ENCODE assay signal across 8 mouse cellular contexts in genomic region chr11:59228122-59228953, GRCm38 (mm10). TPM values are rescaled to one million over a fixed set of nuclear protein-coding genes. Genes with fewer than 3 reads are reported as not detected.
A peak's percentile ranks its signal among the peaks of the same experiment; 100 is the strongest.
DNase-seq lines count a peak whose midpoint lies in the region; ATAC-seq lines count a peak whose summit lies in the region.

Gene Arf1, minus strand, starts transcription at chr11:59228270.

- ATAC-seq in forebrain, embryonic 11.5 days (replicated peaks; ENCODE audit: low FRiP score): peak; percentile 95
- peak; percentile 97 for ATAC-seq in heart, embryonic 16.5 days (replicated peaks; ENCODE audit: extremely low read depth, insufficient read depth, low FRiP score)
- ATAC-seq in liver, embryonic 15.5 days (ENCODE audit: insufficient read depth): peak; percentile 95
- peak; percentile 95 for ATAC-seq in neural tube, embryonic 12.5 days (ENCODE audit: low FRiP score, low read depth)

- 4% methylated on average over 56 of the region's 59 CpGs for WGBS in forebrain, embryonic 11.5 days
- WGBS in heart, embryonic 16.5 days: 4% methylated on average over 59 of the region's 59 CpGs
- WGBS in liver, embryonic 15.5 days (ENCODE audit: insufficient replicate concordance): 4% methylated on average over 48 of the region's 59 CpGs
- WGBS in neural tube, embryonic 12.5 days: 4% methylated on average over 59 of the region's 59 CpGs

- H3K36me3 ChIP-seq in forebrain, embryonic 11.5 days (ENCODE audit: control insufficient read depth, insufficient read depth, low read length): no peaks in the 10 kb centered on the region
- H3K36me3 ChIP-seq in heart, embryonic 16.5 days (ENCODE audit: control insufficient read depth, insufficient read depth): no peaks in the 10 kb centered on the region; the same call in 1 of the 2 replicates
- peaks cover 7% of the 10 kb centered on the region for H3K36me3 ChIP-seq in liver, embryonic 15.5 days (replicated peaks)
- peaks cover 4% of the 10 kb centered on the region; the same call in 1 of the 2 replicates for H3K36me3 ChIP-seq in neural tube, embryonic 12.5 days

- peak within 1 kb of the TSS; percentile 89 for H3K27ac ChIP-seq in forebrain, embryonic 11.5 days (ENCODE audit: low read depth, low read length)
- peak within 1 kb of the TSS; percentile 96 for H3K27ac ChIP-seq in heart, embryonic 16.5 days (ENCODE audit: low read length)
- peak within 1 kb of the TSS; percentile 90 for H3K27ac ChIP-seq in liver, embryonic 15.5 days (replicated peaks)
- peak within 1 kb of the TSS; percentile 89 for H3K27ac ChIP-seq in neural tube, embryonic 12.5 days

- DNase-seq in CD8-positive naive resting alpha-beta T cell, adult 2 months (ENCODE audit: low read depth in 2 of 2, low spot score in 2 of 2): peak; percentile 94 to 96
- peak; percentile 93 for DNase-seq in c-Kit-positive CD71-negative TER-119-negative erythroid progenitor cells, embryonic 14.5 days (ENCODE audit: low read depth)
- DNase-seq in forebrain, embryonic 11.5 days (ENCODE audit: low spot score): peak; percentile 97
- DNase-seq in kidney, postnatal 36 days: peak; percentile 97 to 99
- DNase-seq in telencephalon, adult 2 months (ENCODE audit: low read depth, low spot score): peak; percentile 91

- H3K4me2 ChIP-seq in forebrain, embryonic 11.5 days (ENCODE audit: low read depth, low read length, severe bottlenecking): peak within 1 kb of the TSS; percentile 89
- H3K4me2 ChIP-seq in heart, embryonic 16.5 days (ENCODE audit: low read depth, low read length): peak within 1 kb of the TSS; percentile 73
- peak within 1 kb of the TSS; percentile 86 for H3K4me2 ChIP-seq in liver, embryonic 15.5 days
- H3K4me2 ChIP-seq in neural tube, embryonic 12.5 days (replicated peaks): peak within 1 kb of the TSS; percentile 91

- no peaks in the 10 kb centered on the region for H3K27me3 ChIP-seq in forebrain, embryonic 11.5 days (ENCODE audit: control insufficient read depth, insufficient read depth, low read length)
- H3K27me3 ChIP-seq in heart, embryonic 16.5 days (ENCODE audit: control insufficient read depth, insufficient read depth, low read length): no peaks in the 10 kb centered on the region
- peaks cover 19% of the 10 kb centered on the region for H3K27me3 ChIP-seq in liver, embryonic 15.5 days
- H3K27me3 ChIP-seq in neural tube, embryonic 12.5 days (replicated peaks): no peaks in the 10 kb centered on the region

- peak within 1 kb of the TSS; percentile 98 for H3K9ac ChIP-seq in forebrain, embryonic 11.5 days (ENCODE audit: low read length)
- H3K9ac ChIP-seq in heart, embryonic 16.5 days (ENCODE audit: low read length): peak within 1 kb of the TSS; percentile 100
- peak within 1 kb of the TSS; percentile 100 for H3K9ac ChIP-seq in liver, embryonic 15.5 days
- peak within 1 kb of the TSS; percentile 97 for H3K9ac ChIP-seq in neural tube, embryonic 12.5 days

- H3K4me3 ChIP-seq in forebrain, embryonic 11.5 days (ENCODE audit: low read depth, low read length): peak within 1 kb of the TSS; percentile 100
- H3K4me3 ChIP-seq in heart, embryonic 16.5 days (ENCODE audit: low read length): peak within 1 kb of the TSS; percentile 100
- H3K4me3 ChIP-seq in liver, embryonic 15.5 days (replicated peaks): peak within 1 kb of the TSS; percentile 97
- peak within 1 kb of the TSS; percentile 100 for H3K4me3 ChIP-seq in neural tube, embryonic 12.5 days

- no peaks in the 10 kb centered on the region for H3K9me3 ChIP-seq in forebrain, embryonic 11.5 days (ENCODE audit: control insufficient read depth, low read length)
- H3K9me3 ChIP-seq in heart, embryonic 16.5 days (replicated peaks; ENCODE audit: control insufficient read depth, low read length): no peaks in the 10 kb centered on the region
- H3K9me3 ChIP-seq in liver, embryonic 15.5 days (replicated peaks): no peaks in the 10 kb centered on the region
- no peaks in the 10 kb centered on the region for H3K9me3 ChIP-seq in neural tube, embryonic 12.5 days

- H3K4me1 ChIP-seq in forebrain, embryonic 11.5 days (replicated peaks; ENCODE audit: control insufficient read depth, insufficient read depth, low read length): peaks cover 10% of the 10 kb centered on the region
- H3K4me1 ChIP-seq in heart, embryonic 16.5 days (ENCODE audit: control insufficient read depth, insufficient read depth, low read length): peaks cover 42% of the 10 kb centered on the region
- H3K4me1 ChIP-seq in liver, embryonic 15.5 days (replicated peaks): peaks cover 55% of the 10 kb centered on the region
- peaks cover 30% of the 10 kb centered on the region for H3K4me1 ChIP-seq in neural tube, embryonic 12.5 days

RNA-seq across cellular contexts. Expression of gene Arf1, which starts in this region (rescaled TPM):
- 577 and 597 TPM in 2 replicates for polyA plus RNA-seq in forebrain, embryonic 11.5 days (2014; fragmentation: Nextera tagmentation; extraction: Ambion mirVana)
- polyA plus RNA-seq in heart, embryonic 16.5 days (2015; fragmentation: Nextera tagmentation; extraction: Ambion mirVana): 597 and 626 TPM in 2 replicates
- polyA plus RNA-seq in liver, embryonic 15.5 days (2015; fragmentation: Nextera tagmentation; extraction: Ambion mirVana): 255 and 269 TPM in 2 replicates
- 623 and 633 TPM in 2 replicates for polyA plus RNA-seq in neural tube, embryonic 12.5 days (2016; fragmentation: Nextera tagmentation; extraction: Ambion mirVana)

Comparison
In these comparisons a context has a peak if more than half of its experiments do, and no peak if none do; other contexts are left out.
1. Peak in every context shown above with its lines: DNase-seq, ATAC-seq, H3K4me3 ChIP-seq and H3K27ac ChIP-seq.